Mouse (Mus musculus) induced T-regulatory cell, adult 2 months (primary cell): ENCODE measurements around the gene Pgk1.
"Not testable (repeated sequence)": the region's sequence is repeated elsewhere in the genome, so short reads cannot be mapped to it uniquely, and the experiment has no call there.

ENCODE experiments used
- DNase-seq: peaks from one replicate; pipeline ENCODE4 v3.0.0-alpha.2; 2012; ENCODE audit warnings: low read depth

The Pgk1 gene

GRCm38 (mm10) chrX:106186713-106187649 lies at the start of gene Pgk1:
Pgk1 (plus strand) TSS chrX:106187100.
- peak; percentile 93 for DNase-seq

- DNase-seq, result peak; percentile 4
These were observed 47.4 kb upstream of the Pgk1 start for GRCm38 (mm10) chrX:106139309-106140070.

GRCm38 (mm10) chrX:106142936-106143335 lies 44.0 kb upstream of the Pgk1 start, which contains the start of gene Tlr13:
Tlr13 (plus strand) TSS chrX:106143204.
- DNase-seq, result no peak

- no peak for DNase-seq
These were observed 38.7 kb upstream of the Pgk1 start for GRCm38 (mm10) chrX:106148185-106148584.

- DNase-seq, result no peak
These were observed 37.4 kb upstream of the Pgk1 start for GRCm38 (mm10) chrX:106149460-106149859.

- no peak for DNase-seq
These were observed 32.7 kb upstream of the Pgk1 start for GRCm38 (mm10) chrX:106154180-106154586.

- no peak for DNase-seq
These were observed 31.0 kb upstream of the Pgk1 start for GRCm38 (mm10) chrX:106155892-106156291.

- DNase-seq, result peak; percentile 16
These were observed 22.9 kb upstream of the Pgk1 start for GRCm38 (mm10) chrX:106163995-106164394.

GRCm38 (mm10) chrX:106164555-106164954 lies 22.3 kb upstream of the Pgk1 start:
- no peak for DNase-seq

GRCm38 (mm10) chrX:106165089-106165488 lies 21.8 kb upstream of the Pgk1 start:
- DNase-seq, result peak; percentile 28

- DNase-seq, result peak; percentile 86
These were observed 15.6 kb upstream of the Pgk1 start for GRCm38 (mm10) chrX:106171106-106171852.

GRCm38 (mm10) chrX:106171853-106172154 lies 15.1 kb upstream of the Pgk1 start:
- peak; percentile 42 for DNase-seq

- DNase-seq, result no peak
These were observed 10.6 kb upstream of the Pgk1 start for GRCm38 (mm10) chrX:106176331-106176730.

- no peak for DNase-seq
These were observed 2.6 kb upstream of the Pgk1 start for GRCm38 (mm10) chrX:106184279-106184678.

- DNase-seq, result no peak
These were observed 1.2 kb upstream of the Pgk1 start for GRCm38 (mm10) chrX:106185706-106186105.

GRCm38 (mm10) chrX:106187737-106188136 lies 837 bp downstream of the Pgk1 start:
- DNase-seq, result peak; percentile 59

GRCm38 (mm10) chrX:106189356-106189755 lies 2.5 kb downstream of the Pgk1 start:
- DNase-seq, result peak; percentile 49

- DNase-seq, result no peak
These were observed 3.2 kb downstream of the Pgk1 start for GRCm38 (mm10) chrX:106190091-106190490.

- DNase-seq, result not testable (repeated sequence)
These were observed 7.5 kb downstream of the Pgk1 start for GRCm38 (mm10) chrX:106194361-106194760.

- DNase-seq, result peak; percentile 55
These were observed 10.4 kb downstream of the Pgk1 start for GRCm38 (mm10) chrX:106197308-106197707.

- DNase-seq, result peak; percentile 42
These were observed 12.0 kb downstream of the Pgk1 start for GRCm38 (mm10) chrX:106198904-106199303.

- DNase-seq, result no peak
These were observed 22.2 kb downstream of the Pgk1 start for GRCm38 (mm10) chrX:106209100-106209499.
